Mouse (Mus musculus): Measurements from ENCODE around the gene Gldc.
A peak's percentile ranks its signal among the peaks of the same experiment; 100 is the strongest.

Gene Gldc

GRCm38 (mm10) chr19:30107221-30107845 is 67.9 kb downstream of the Gldc start:
- no peak for DNase-seq (ENCODE audit: low spot score in 2 of 2)

- DNase-seq (ENCODE audit: low spot score in 2 of 2), result no peak
Observed at GRCm38 (mm10) chr19:30105045-30105842, 70.0 kb downstream of the Gldc start.

GRCm38 (mm10) chr19:30102620-30103019 is 72.6 kb downstream of the Gldc start:
- DNase-seq (ENCODE audit: low spot score in 2 of 2), result no peak

GRCm38 (mm10) chr19:30100571-30100970 is 74.7 kb downstream of the Gldc start:
- DNase-seq (ENCODE audit: low spot score in 2 of 2), result no peak

GRCm38 (mm10) chr19:30097039-30097438 is 78.2 kb downstream of the Gldc start:
- DNase-seq (ENCODE audit: low spot score in 2 of 2), result peak in 1 of 2 experiments; percentile 72

- no peak for DNase-seq (ENCODE audit: low spot score in 2 of 2)
Observed at GRCm38 (mm10) chr19:30096186-30096585, 79.0 kb downstream of the Gldc start.

GRCm38 (mm10) chr19:30091644-30092295 is 83.5 kb downstream of the Gldc start:
- DNase-seq (ENCODE audit: low spot score in 2 of 2), result no peak

GRCm38 (mm10) chr19:30090163-30090562 is 85.1 kb downstream of the Gldc start:
- peak in 1 of 2 experiments; percentile 24 for DNase-seq (ENCODE audit: low spot score in 2 of 2)

- DNase-seq (ENCODE audit: low spot score in 2 of 2), result peak in 1 of 2 experiments; percentile 43
Observed at GRCm38 (mm10) chr19:30065797-30066196, 109.4 kb downstream of the Gldc start.

- DNase-seq (ENCODE audit: low spot score in 2 of 2), result no peak
Observed at GRCm38 (mm10) chr19:30054218-30054617, 121.0 kb downstream of the Gldc start.

- DNase-seq (ENCODE audit: low spot score in 2 of 2), result no peak
Observed at GRCm38 (mm10) chr19:30051479-30051878, 123.8 kb downstream of the Gldc start.

- no peak for DNase-seq (ENCODE audit: low spot score in 2 of 2)
Observed at GRCm38 (mm10) chr19:30050584-30050983, 124.6 kb downstream of the Gldc start.
